Mouse (Mus musculus): ENCODE measurements at regions not wholly inside any gene's neighbourhood (a gene's known extent, or its start where the extent isn't known, plus 50 kb on each side); places are given as distances from the start of the nearest gene placed in this dataset.

- TF ChIP-seq CTCF (IDR thresholded peaks at IDR 0.05; ENCODE audit: low read depth) (no peak), EP300 (IDR thresholded peaks at IDR 0.05; ENCODE audit: low read depth) (no peak)
These were observed 54.6 kb downstream of the Sox4 start for GRCm38 (mm10) chr13:28898900-28899299.
